Mouse (Mus musculus) forebrain, embryonic 12.5 days (tissue): ENCODE results near the gene Actl11. TPM values are rescaled to one million over a fixed set of nuclear protein-coding genes. Genes with fewer than 3 reads are reported as not detected.

Experiments
- ATAC-seq: fragments of 200-750 bp; cut with Nextera tagmentation; 2 replicates; pipeline ENCODE4 v1.8.0; 2017; ENCODE audit warnings: moderate TSS enrichment; ENCODE audit not compliant: low FRiP score
- H3K27ac ChIP-seq: fragments of 300-500 bp; sonication (generic); 2 replicates; pipeline ENCODE4 v1.5.1; 2016; ENCODE audit warnings: mild to moderate bottlenecking
- H3K27me3 ChIP-seq: fragments of 300-500 bp; sonication (generic); 2 replicates; pipeline ENCODE4 v1.6.1; 2016; ENCODE audit warnings: mild to moderate bottlenecking
- H3K36me3 ChIP-seq: fragments of 300-500 bp; sonication (generic); replicated peaks from 2 replicates; pipeline ENCODE4 v1.6.1; 2016; ENCODE audit warnings: mild to moderate bottlenecking
- H3K4me1 ChIP-seq: fragments of 300-500 bp; sonication (generic); 2 replicates; pipeline ENCODE4 v1.6.1; 2016
- H3K4me2 ChIP-seq: fragments of 300-500 bp; sonication (generic); 2 replicates; pipeline ENCODE4 v1.6.1; 2016; ENCODE audit warnings: mild to moderate bottlenecking, moderate library complexity
- H3K4me3 ChIP-seq: fragments of 300-500 bp; sonication (generic); replicated peaks from 2 replicates; pipeline ENCODE4 v1.5.1; 2016; ENCODE audit warnings: mild to moderate bottlenecking
- H3K9ac ChIP-seq: fragments of 300-500 bp; sonication (generic); 2 replicates; pipeline ENCODE4 v1.6.1; 2016; ENCODE audit warnings: mild to moderate bottlenecking
- H3K9me3 ChIP-seq: fragments of 300-500 bp; sonication (generic); 2 replicates; pipeline ENCODE4 v1.6.1; 2016
- WGBS: fragments of 180-500 bp; shearing (Covaris S2); methylation state at CpG from one replicate; pipeline ENCODE4 v1.1.7; 2016; 5-methylcytosine and 5-hydroxymethylcytosine counted together
- polyA plus RNA-seq: library from polyadenylated mRNA; unstranded; fragments of >200 nt; fragmentation: Nextera tagmentation; extraction: Ambion mirVana; gene quantifications from 2 replicates; pipeline ENCODE4 v1.2.1, GENCODE M21; 2016

Actl11 gene
- polyA plus RNA-seq, 1 experiment from 2014 or later, result not detected

- WGBS, result 92% methylated on average over 7 of the region's 7 CpGs
- Histone ChIP-seq H3K27me3 (no peaks in the 10 kb centered on the region), H3K9ac (no peak overlapping the region), H3K36me3 (peaks cover 56% of the 10 kb centered on the region), H3K27ac (no peak overlapping the region), H3K9me3 (no peaks in the 10 kb centered on the region), H3K4me2 (no peak overlapping the region), H3K4me3 (no peak overlapping the region), H3K4me1 (no peaks in the 10 kb centered on the region)
- ATAC-seq, result no peak
Observed at GRCm38 (mm10) chr9:107968531-107968930, 40.3 kb downstream of the Actl11 start.

- 91% methylated on average over 5 of the region's 5 CpGs for WGBS
- Histone ChIP-seq H3K27me3 (no peaks in the 10 kb centered on the region), H3K9me3 (no peaks in the 10 kb centered on the region), H3K4me2 (no peak overlapping the region), H3K27ac (no peak overlapping the region), H3K9ac (no peak overlapping the region), H3K4me3 (no peak overlapping the region), H3K36me3 (peaks cover 46% of the 10 kb centered on the region), H3K4me1 (no peaks in the 10 kb centered on the region)
- no peak for ATAC-seq
Observed at GRCm38 (mm10) chr9:107970311-107970710, 42.0 kb downstream of the Actl11 start.

GRCm38 (mm10) chr9:107971690-107972541 lies 43.6 kb downstream of the Actl11 start:
- WGBS, result 80% methylated on average over 8 of the region's 8 CpGs
- no peak for ATAC-seq

GRCm38 (mm10) chr9:107974491-107975171 lies 46.4 kb downstream of the Actl11 start:
- no peak overlapping the region for H3K27ac ChIP-seq
- no peaks in the 10 kb centered on the region for H3K9me3 ChIP-seq
- 90% methylated on average over 10 of the region's 10 CpGs for WGBS
- no peak overlapping the region for H3K9ac ChIP-seq
- H3K4me2 ChIP-seq, result no peak overlapping the region
- no peak overlapping the region for H3K4me3 ChIP-seq
- no peaks in the 10 kb centered on the region for H3K27me3 ChIP-seq
- ATAC-seq, result no peak
- peaks cover 26% of the 10 kb centered on the region for H3K36me3 ChIP-seq
- H3K4me1 ChIP-seq, result no peaks in the 10 kb centered on the region

More at GRCm38 (mm10) chr9:107971690-107972541, 43.6 kb downstream of the Actl11 start:
- Histone ChIP-seq H3K27ac (no peak overlapping the region), H3K9me3 (no peaks in the 10 kb centered on the region), H3K9ac (no peak overlapping the region), H3K36me3 (peaks cover 43% of the 10 kb centered on the region), H3K27me3 (no peaks in the 10 kb centered on the region), H3K4me3 (no peak overlapping the region), H3K4me1 (no peaks in the 10 kb centered on the region), H3K4me2 (no peak overlapping the region)

GRCm38 (mm10) chr9:107975399-107976386 lies 47.4 kb downstream of the Actl11 start, which contains the start of gene Uba7:
Gene Uba7, plus strand, starts transcription at chr9:107975505.
- Histone ChIP-seq H3K27me3 (no peaks in the 10 kb centered on the region), H3K4me2 (0 out of 2 replicates have a peak within 1 kb of the TSS, but pooled peaks have one; percentile 6), H3K9me3 (no peaks in the 10 kb centered on the region), H3K9ac (no peak within 1 kb of the TSS), H3K27ac (no peak within 1 kb of the TSS), H3K4me1 (no peaks in the 10 kb centered on the region), H3K36me3 (peaks cover 16% of the 10 kb centered on the region), H3K4me3 (no peak within 1 kb of the TSS)
- WGBS, result 75% methylated on average over 12 of the region's 12 CpGs
- ATAC-seq, result no peak

GRCm38 (mm10) chr9:107978815-107979214 lies 50.5 kb downstream of the Actl11 start:
- no peak for ATAC-seq
- peaks cover 3% of the 10 kb centered on the region; the same call in 1 of the 2 replicates for H3K27me3 ChIP-seq
- H3K4me2 ChIP-seq, result no peak overlapping the region
- no peak overlapping the region for H3K9ac ChIP-seq
- H3K36me3 ChIP-seq, result no peaks in the 10 kb centered on the region
- no peaks in the 10 kb centered on the region for H3K9me3 ChIP-seq
- H3K4me1 ChIP-seq, result peaks cover 21% of the 10 kb centered on the region
- no peak overlapping the region for H3K27ac ChIP-seq
- 92% methylated on average over 12 of the region's 12 CpGs for WGBS
- H3K4me3 ChIP-seq, result no peak overlapping the region

Other genes starting within 250 kb of the Actl11 start
- 1.7 and 2.1 TPM in 2 replicates for gene Gnat1, start 248.8 kb upstream of the Actl11 start, polyA plus RNA-seq
- 13.2 and 15.2 TPM in 2 replicates for gene Sema3f, start 218.0 kb upstream of the Actl11 start, polyA plus RNA-seq
- gene Rbm5, start 157.5 kb upstream of the Actl11 start, polyA plus RNA-seq, result 232 and 237 TPM in 2 replicates
- gene Rbm6, start 55.2 kb upstream of the Actl11 start, polyA plus RNA-seq, result 136 and 137 TPM in 2 replicates
- gene Mon1a, start 40.3 kb upstream of the Actl11 start, polyA plus RNA-seq, result 16.0 and 17.7 TPM in 2 replicates
- 1.3 and 1.8 TPM in 2 replicates for gene Mst1r, start 21.6 kb upstream of the Actl11 start, polyA plus RNA-seq
- 12.2 and 14.8 TPM in 2 replicates for gene Camkv, start 7.2 kb downstream of the Actl11 start, polyA plus RNA-seq
- 30.6 and 32.3 TPM in 2 replicates for gene Traip, start 21.7 kb downstream of the Actl11 start, polyA plus RNA-seq
- 5.8 and 6.5 TPM in 2 replicates for gene Uba7, start 47.0 kb downstream of the Actl11 start, polyA plus RNA-seq
- gene Gm20661, start 54.6 kb downstream of the Actl11 start, polyA plus RNA-seq, result 0.86 and 1.2 TPM in 2 replicates
- 14.3 and 18.3 TPM in 2 replicates for gene Inka1, start 57.4 kb downstream of the Actl11 start, polyA plus RNA-seq
- 0.82 and 2.1 TPM in 2 replicates for gene Cdhr4, start 64.0 kb downstream of the Actl11 start, polyA plus RNA-seq
- gene Gm20662, start 67.9 kb downstream of the Actl11 start, polyA plus RNA-seq, result 0.49 TPM in 1 of 2 replicates, not detected in the other
- 82.3 and 88.2 TPM in 2 replicates for gene Ip6k1, start 74.0 kb downstream of the Actl11 start, polyA plus RNA-seq
- 18.2 and 19.3 TPM in 2 replicates for gene Gmppb, start 120.8 kb downstream of the Actl11 start, polyA plus RNA-seq
- gene Amigo3, start 124.7 kb downstream of the Actl11 start, polyA plus RNA-seq, result 3.6 and 3.8 TPM in 2 replicates
- 0.27 and 0.41 TPM in 2 replicates for gene Mst1, start 152.0 kb downstream of the Actl11 start, polyA plus RNA-seq
- gene Rnf123, start 154.9 kb downstream of the Actl11 start, polyA plus RNA-seq, result 36.9 and 41.2 TPM in 2 replicates
- 51.1 and 56.0 TPM in 2 replicates for gene Apeh, start 166.1 kb downstream of the Actl11 start, polyA plus RNA-seq